Mouse (Mus musculus): ENCODE measurements around the gene Ube4b. TPM values are rescaled to one million over a fixed set of nuclear protein-coding genes. Genes with fewer than 3 reads are reported as not detected.
"Not testable (repeated sequence)": the region's sequence is repeated elsewhere in the genome, so short reads cannot be mapped to it uniquely, and the experiment has no call there.

The Ube4b gene
- polyA plus RNA-seq (2016; fragmentation: Nextera tagmentation; extraction: Ambion mirVana), result 65.5 and 71.8 TPM in 2 replicates

GRCm38 (mm10) chr4:149426325-149427199 lies at the start of gene Ube4b:
Gene Ube4b (minus strand): TSS chr4:149426749.
- under 1% methylated on average over 50 of the region's 50 CpGs for WGBS
- DNase-seq (ENCODE audit: low spot score), result peak; percentile 100
- H3K36me3 ChIP-seq (replicated peaks), result peaks cover 7% of the 10 kb centered on the region
- H3K4me3 ChIP-seq, result peak within 1 kb of the TSS; percentile 97
- H3K9me3 ChIP-seq, result no peaks in the 10 kb centered on the region
- H3K27me3 ChIP-seq (replicated peaks; ENCODE audit: low read depth, poor library complexity, severe bottlenecking), result no peaks in the 10 kb centered on the region
- peaks cover 25% of the 10 kb centered on the region for H3K4me1 ChIP-seq
- peak within 1 kb of the TSS; percentile 98 for H3K27ac ChIP-seq (replicated peaks)

DNA sequence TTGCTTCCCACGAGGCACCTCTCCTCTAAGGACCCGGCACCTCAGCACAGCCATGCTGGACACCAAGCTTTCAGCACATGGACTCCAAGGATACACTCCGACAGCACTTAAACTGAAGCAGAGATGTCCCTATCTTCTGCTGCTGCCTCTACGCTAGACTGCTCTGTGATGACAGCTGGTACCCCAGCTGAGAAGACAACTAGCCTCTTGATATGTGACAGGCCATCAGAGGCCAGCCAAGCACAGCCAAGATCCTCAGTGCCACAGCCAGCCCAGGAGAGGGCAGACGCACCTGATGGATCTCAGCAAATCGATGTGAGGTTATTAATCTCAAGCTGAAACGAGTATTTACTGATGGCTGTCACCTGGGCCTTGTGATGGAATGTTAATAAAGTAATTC lies 48.5 kb upstream of the Ube4b start:
- Histone ChIP-seq H3K36me3 (replicated peaks) (peaks cover 32% of the 10 kb centered on the region), H3K4me1 (no peaks in the 10 kb centered on the region), H3K27me3 (replicated peaks; ENCODE audit: low read depth, poor library complexity, severe bottlenecking) (no peaks in the 10 kb centered on the region), H3K27ac (replicated peaks) (no peak overlapping the region), H3K4me3 (no peak overlapping the region), H3K9me3 (no peaks in the 10 kb centered on the region; the same call in 1 of the 2 replicates)
- DNase-seq (ENCODE audit: low spot score), result no peak
- 83% methylated on average over 7 of the region's 7 CpGs for WGBS

- no peak for DNase-seq (ENCODE audit: low spot score)
- Histone ChIP-seq H3K36me3 (replicated peaks) (peaks cover 55% of the 10 kb centered on the region), H3K9me3 (no peaks in the 10 kb centered on the region; the same call in 1 of the 2 replicates), H3K27ac (replicated peaks) (no peak overlapping the region), H3K27me3 (replicated peaks; ENCODE audit: low read depth, poor library complexity, severe bottlenecking) (no peaks in the 10 kb centered on the region), H3K4me3 (no peak overlapping the region), H3K4me1 (no peaks in the 10 kb centered on the region)
- 95% methylated on average over 3 of the region's 3 CpGs for WGBS
Measured at GRCm38 (mm10) chr4:149469557-149469956, 43.0 kb upstream of the Ube4b start.

- Histone ChIP-seq H3K4me3 (no peak overlapping the region), H3K4me1 (0 out of 2 replicates have a peak, but pooled peaks cover 2% of the 10 kb centered on the region), H3K9me3 (no peaks in the 10 kb centered on the region), H3K36me3 (replicated peaks) (peaks cover 14% of the 10 kb centered on the region), H3K27ac (replicated peaks) (no peak overlapping the region), H3K27me3 (replicated peaks; ENCODE audit: low read depth, poor library complexity, severe bottlenecking) (no peaks in the 10 kb centered on the region)
- 70% methylated on average over 6 of the region's 6 CpGs for WGBS
- DNase-seq (ENCODE audit: low spot score), result no peak
Measured at GRCm38 (mm10) chr4:149463435-149463950, 36.9 kb upstream of the Ube4b start.

- Histone ChIP-seq H3K27me3 (replicated peaks; ENCODE audit: low read depth, poor library complexity, severe bottlenecking) (no peaks in the 10 kb centered on the region), H3K4me1 (0 out of 2 replicates have a peak, but pooled peaks cover 2% of the 10 kb centered on the region), H3K9me3 (no peaks in the 10 kb centered on the region), H3K4me3 (no peak overlapping the region), H3K27ac (replicated peaks) (no peak overlapping the region), H3K36me3 (replicated peaks) (peaks cover 8% of the 10 kb centered on the region)
- no peak for DNase-seq (ENCODE audit: low spot score)
- 81% methylated on average over 6 of the region's 6 CpGs for WGBS
Measured at GRCm38 (mm10) chr4:149462305-149462971, 35.9 kb upstream of the Ube4b start.

- H3K4me3 ChIP-seq, result no peak overlapping the region
- DNase-seq (ENCODE audit: low spot score), result no peak
- 82% methylated on average over 7 of the region's 7 CpGs for WGBS
Measured at GRCm38 (mm10) chr4:149461579-149462304, 35.2 kb upstream of the Ube4b start.

DNA sequence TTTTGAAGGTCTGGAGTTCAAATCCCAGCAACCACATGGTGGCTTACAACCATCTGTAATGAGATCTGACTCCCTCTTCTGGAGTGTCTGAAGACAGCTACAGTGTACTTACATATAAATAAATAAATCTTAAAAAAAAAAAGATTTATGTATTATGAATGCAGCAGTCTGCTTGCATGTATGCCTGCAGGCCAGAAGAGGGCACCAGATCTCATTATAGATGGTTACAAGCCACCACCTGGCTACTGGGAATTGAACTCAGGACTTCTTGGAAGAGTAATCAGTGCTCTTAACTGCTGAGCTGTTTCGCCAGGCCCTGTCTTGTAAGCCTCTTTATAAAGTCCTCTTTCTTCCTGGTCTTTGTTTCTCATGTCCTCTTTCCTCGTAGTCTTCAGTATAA lies 33.9 kb upstream of the Ube4b start:
- not testable (repeated sequence) for H3K4me3 ChIP-seq; H3K27me3 ChIP-seq (replicated peaks; ENCODE audit: low read depth, poor library complexity, severe bottlenecking); H3K9me3 ChIP-seq; H3K36me3 ChIP-seq (replicated peaks); H3K27ac ChIP-seq (replicated peaks); DNase-seq (ENCODE audit: low spot score); H3K4me1 ChIP-seq
- WGBS, result 95% methylated on average over 2 of the region's 2 CpGs

More at GRCm38 (mm10) chr4:149461579-149462304, 35.2 kb upstream of the Ube4b start:
- Histone ChIP-seq H3K9me3 (no peaks in the 10 kb centered on the region), H3K27me3 (replicated peaks; ENCODE audit: low read depth, poor library complexity, severe bottlenecking) (no peaks in the 10 kb centered on the region), H3K36me3 (replicated peaks) (peaks cover 8% of the 10 kb centered on the region; the same call in 1 of the 2 replicates), H3K27ac (replicated peaks) (no peak overlapping the region), H3K4me1 (0 out of 2 replicates have a peak, but pooled peaks cover 2% of the 10 kb centered on the region)

- no peaks in the 10 kb centered on the region for H3K27me3 ChIP-seq (replicated peaks; ENCODE audit: low read depth, poor library complexity, severe bottlenecking)
- no peak overlapping the region for H3K4me3 ChIP-seq
- no peak overlapping the region for H3K27ac ChIP-seq (replicated peaks)
- DNase-seq (ENCODE audit: low spot score), result no peak
- H3K9me3 ChIP-seq, result no peaks in the 10 kb centered on the region
- WGBS, result 75% methylated on average over 1 of the region's 1 CpGs
- H3K36me3 ChIP-seq (replicated peaks), result no peaks in the 10 kb centered on the region
- 0 out of 2 replicates have a peak, but pooled peaks cover 2% of the 10 kb centered on the region for H3K4me1 ChIP-seq
Measured at GRCm38 (mm10) chr4:149459425-149459824, 32.9 kb upstream of the Ube4b start.

DNA sequence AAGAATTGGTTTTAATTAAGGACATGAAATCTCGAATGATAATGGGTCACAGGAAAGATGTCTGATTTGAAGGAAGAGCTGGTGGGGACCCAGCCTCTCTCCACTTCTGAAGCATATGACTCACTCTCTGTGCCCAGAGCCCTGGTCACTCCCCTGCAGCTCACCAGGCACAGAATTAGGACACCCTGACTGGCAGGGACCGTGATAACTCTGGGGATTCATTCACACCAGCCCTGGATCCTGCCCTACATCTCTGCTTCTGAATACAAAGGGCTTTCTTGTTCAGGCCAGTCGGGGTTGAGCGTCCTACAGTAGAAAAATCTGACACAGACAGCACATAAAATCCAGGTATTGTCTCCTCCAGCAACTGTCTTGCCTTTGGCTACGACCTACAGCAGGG lies 32.0 kb upstream of the Ube4b start:
- Histone ChIP-seq H3K36me3 (replicated peaks) (no peaks in the 10 kb centered on the region), H3K27ac (replicated peaks) (no peak overlapping the region), H3K9me3 (no peaks in the 10 kb centered on the region), H3K4me3 (no peak overlapping the region), H3K27me3 (replicated peaks; ENCODE audit: low read depth, poor library complexity, severe bottlenecking) (no peaks in the 10 kb centered on the region), H3K4me1 (0 out of 2 replicates have a peak, but pooled peaks cover under 1% of the 10 kb centered on the region)
- WGBS, result 48% methylated on average over 5 of the region's 5 CpGs
- no peak for DNase-seq (ENCODE audit: low spot score)

DNA sequence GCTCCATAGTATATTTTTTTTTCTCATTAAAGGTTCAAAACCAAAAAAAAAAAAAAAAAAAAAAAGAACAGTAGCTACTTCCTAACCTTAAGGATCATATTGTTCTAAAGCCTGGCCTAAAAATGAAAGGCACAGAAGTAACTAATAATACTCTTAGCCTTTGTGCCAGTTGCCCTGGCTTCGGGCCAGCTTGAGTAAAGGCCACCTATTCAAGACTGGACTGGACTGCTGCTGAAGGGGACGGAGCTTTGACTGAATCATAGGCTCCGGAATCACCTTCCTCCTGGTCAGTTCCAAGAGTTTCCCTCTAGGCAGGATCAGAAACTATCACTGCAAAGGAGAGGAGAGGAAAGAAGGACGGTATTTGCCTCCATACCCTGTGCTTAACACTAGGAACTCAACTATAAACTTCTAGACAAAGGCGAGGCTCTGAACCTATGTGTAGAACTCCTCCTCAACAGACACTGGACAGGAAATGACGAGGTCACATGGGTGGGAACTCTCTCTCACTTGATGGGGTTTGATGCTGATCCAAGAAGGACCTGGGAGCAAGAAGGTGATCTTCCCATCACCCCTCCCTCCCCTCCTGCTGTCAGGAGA lies 31.4 kb upstream of the Ube4b start:
- no peaks in the 10 kb centered on the region for H3K9me3 ChIP-seq
- H3K4me3 ChIP-seq, result no peak overlapping the region
- WGBS, result 82% methylated on average over 6 of the region's 6 CpGs
- H3K4me1 ChIP-seq, result no peaks in the 10 kb centered on the region
- H3K27ac ChIP-seq (replicated peaks), result no peak overlapping the region
- H3K27me3 ChIP-seq (replicated peaks; ENCODE audit: low read depth, poor library complexity, severe bottlenecking), result no peaks in the 10 kb centered on the region
- no peaks in the 10 kb centered on the region for H3K36me3 ChIP-seq (replicated peaks)
- DNase-seq (ENCODE audit: low spot score), result no peak

DNA sequence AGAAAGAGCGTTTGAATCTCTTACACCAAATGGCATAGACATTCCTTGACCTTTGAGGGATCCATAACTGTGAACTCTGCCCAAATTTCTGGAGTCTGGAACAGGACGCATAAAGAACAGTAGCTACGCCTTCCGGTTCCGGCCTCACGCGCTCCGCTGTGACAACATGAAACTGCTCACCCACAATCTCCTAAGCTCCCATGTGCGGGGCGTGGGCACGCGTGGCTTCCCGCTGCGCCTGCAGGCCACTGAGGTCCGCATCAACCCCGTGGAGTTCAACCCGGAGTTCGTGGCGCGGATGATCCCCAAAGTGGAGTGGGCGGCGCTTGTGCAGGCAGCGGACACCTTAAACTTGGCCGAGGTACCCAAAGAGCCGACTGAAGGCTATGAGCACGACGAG lies 30.6 kb upstream of the Ube4b start:
- H3K4me3 ChIP-seq; H3K4me1 ChIP-seq; H3K27ac ChIP-seq (replicated peaks); H3K27me3 ChIP-seq (replicated peaks; ENCODE audit: low read depth, poor library complexity, severe bottlenecking); H3K36me3 ChIP-seq (replicated peaks); H3K9me3 ChIP-seq; DNase-seq (ENCODE audit: low spot score): not testable (repeated sequence)
- WGBS, result 86% methylated on average over 27 of the region's 27 CpGs

DNA sequence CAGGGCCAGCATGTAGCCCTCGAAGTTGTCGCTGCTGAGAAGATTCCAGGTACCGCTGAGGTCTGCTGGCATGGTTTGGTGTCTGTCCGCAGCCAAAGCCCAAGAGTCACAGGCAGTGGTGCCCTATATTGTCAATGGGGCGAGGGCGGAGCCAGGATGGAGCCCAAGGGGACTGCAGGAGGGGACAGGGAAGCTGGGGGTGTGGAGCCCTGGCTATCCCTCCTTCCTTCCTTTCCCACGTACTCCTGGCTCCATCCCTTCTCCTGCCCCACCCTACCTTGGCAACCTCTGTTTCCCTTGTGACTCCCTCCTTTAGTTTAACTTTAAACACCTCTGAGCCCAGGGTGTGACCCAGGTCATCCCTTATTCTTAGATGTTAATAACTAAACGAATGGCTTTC lies 28.3 kb upstream of the Ube4b start, which contains the start of gene Rbp7:
Gene Rbp7 (minus strand): TSS at position 100 of the 400 bp plus-strand sequence.
- DNase-seq (ENCODE audit: low spot score), result no peak
- H3K27ac ChIP-seq (replicated peaks), result no peak within 1 kb of the TSS
- H3K4me1 ChIP-seq, result no peaks in the 10 kb centered on the region
- no peak within 1 kb of the TSS for H3K4me3 ChIP-seq
- H3K9me3 ChIP-seq, result no peaks in the 10 kb centered on the region
- H3K36me3 ChIP-seq (replicated peaks), result no peaks in the 10 kb centered on the region
- no peaks in the 10 kb centered on the region for H3K27me3 ChIP-seq (replicated peaks; ENCODE audit: low read depth, poor library complexity, severe bottlenecking)
- WGBS, result 53% methylated on average over 8 of the region's 8 CpGs
